Mouse (Mus musculus): ENCODE results near the gene Triobp. TPM values are rescaled to one million over a fixed set of nuclear protein-coding genes. Genes with fewer than 3 reads are reported as not detected.

Triobp gene
- polyA plus RNA-seq, 1 experiment from 2014 or later = 41.1 TPM

- no peaks in the 10 kb centered on the region for H3K27me3 ChIP-seq (ENCODE audit: control insufficient read depth, insufficient read depth, low read length)
- no peak overlapping the region for H3K27ac ChIP-seq (replicated peaks in 1 of 2; ENCODE audit: control insufficient read depth in 1 of 2, insufficient read depth in 1 of 2, low read depth in 2 of 2, low read length in 2 of 2)
- H3K9me3 ChIP-seq (ENCODE audit: control insufficient read depth, low read length) = no peaks in the 10 kb centered on the region
- H3K4me1 ChIP-seq (ENCODE audit: control insufficient read depth in 2 of 2, insufficient read depth in 2 of 2, low read length in 2 of 2) = peaks cover 0 to 3% of the 10 kb centered on the region in 2 experiments; a peak in 2 of 4 replicates
- H3K36me3 ChIP-seq (ENCODE audit: control insufficient read depth, insufficient read depth, low read length) = peaks cover 84% of the 10 kb centered on the region
- 78% methylated on average over 7 of the region's 7 CpGs for WGBS
- H3K4me3 ChIP-seq (ENCODE audit: control insufficient read depth in 1 of 2, insufficient read depth in 1 of 2, low read depth in 1 of 2, low read length in 2 of 2) = no peak overlapping the region
- no peak for ATAC-seq (ENCODE audit: insufficient number of reproducible peaks, insufficient read depth, low FRiP score, low read depth)
- no peak overlapping the region for H3K4me2 ChIP-seq (ENCODE audit: low read length)
- no peak overlapping the region for H3K9ac ChIP-seq (ENCODE audit: low read length)
Measured at GRCm38 (mm10) chr15:78908399-78908798, 39.1 kb upstream of the Triobp start.

GRCm38 (mm10) chr15:78908982-78909381, 38.5 kb upstream of the Triobp start:
- peaks cover 78% of the 10 kb centered on the region for H3K36me3 ChIP-seq (ENCODE audit: control insufficient read depth, insufficient read depth, low read length)
- no peak overlapping the region for H3K4me3 ChIP-seq (ENCODE audit: control insufficient read depth in 1 of 2, insufficient read depth in 1 of 2, low read depth in 1 of 2, low read length in 2 of 2)
- H3K9ac ChIP-seq (ENCODE audit: low read length) = no peak overlapping the region
- H3K4me2 ChIP-seq (ENCODE audit: low read length) = no peak overlapping the region
- H3K27me3 ChIP-seq (ENCODE audit: control insufficient read depth, insufficient read depth, low read length) = no peaks in the 10 kb centered on the region
- no peaks in the 10 kb centered on the region for H3K9me3 ChIP-seq (ENCODE audit: control insufficient read depth, low read length)
- H3K27ac ChIP-seq (replicated peaks in 1 of 2; ENCODE audit: control insufficient read depth in 1 of 2, insufficient read depth in 1 of 2, low read depth in 2 of 2, low read length in 2 of 2) = no peak overlapping the region
- WGBS = 74% methylated on average over 8 of the region's 8 CpGs
- no peak for ATAC-seq (ENCODE audit: insufficient number of reproducible peaks, insufficient read depth, low FRiP score, low read depth)
- H3K4me1 ChIP-seq (ENCODE audit: control insufficient read depth in 2 of 2, insufficient read depth in 2 of 2, low read length in 2 of 2) = peaks cover 0 to 3% of the 10 kb centered on the region in 2 experiments; a peak in 2 of 4 replicates

- no peak overlapping the region for H3K27ac ChIP-seq (replicated peaks in 1 of 2; ENCODE audit: control insufficient read depth in 1 of 2, insufficient read depth in 1 of 2, low read depth in 2 of 2, low read length in 2 of 2)
- H3K4me2 ChIP-seq (ENCODE audit: low read length) = no peak overlapping the region
- no peaks in the 10 kb centered on the region for H3K27me3 ChIP-seq (ENCODE audit: control insufficient read depth, insufficient read depth, low read length)
- peaks cover 47% of the 10 kb centered on the region for H3K36me3 ChIP-seq (ENCODE audit: control insufficient read depth, insufficient read depth, low read length)
- no peaks in the 10 kb centered on the region for H3K9me3 ChIP-seq (ENCODE audit: control insufficient read depth, low read length)
- H3K9ac ChIP-seq (ENCODE audit: low read length) = no peak overlapping the region
- ATAC-seq (ENCODE audit: insufficient number of reproducible peaks, insufficient read depth, low FRiP score, low read depth) = no peak
- H3K4me1 ChIP-seq (ENCODE audit: control insufficient read depth in 2 of 2, insufficient read depth in 2 of 2, low read length in 2 of 2) = peaks cover 10 to 20% of the 10 kb centered on the region in 2 experiments; a peak in 3 of 4 replicates
- no peak overlapping the region for H3K4me3 ChIP-seq (ENCODE audit: control insufficient read depth in 1 of 2, insufficient read depth in 1 of 2, low read depth in 1 of 2, low read length in 2 of 2)
- WGBS = 37% methylated on average over 9 of the region's 9 CpGs
Measured at GRCm38 (mm10) chr15:78912040-78912439, 35.5 kb upstream of the Triobp start.

- peak within 1 kb of the TSS; percentile 80 for H3K9ac ChIP-seq (ENCODE audit: low read length)
- peak; percentile 89 for ATAC-seq (ENCODE audit: insufficient number of reproducible peaks, insufficient read depth, low FRiP score, low read depth)
- H3K27me3 ChIP-seq (ENCODE audit: control insufficient read depth, insufficient read depth, low read length) = no peaks in the 10 kb centered on the region
- H3K27ac ChIP-seq (replicated peaks in 1 of 2; ENCODE audit: control insufficient read depth in 1 of 2, insufficient read depth in 1 of 2, low read depth in 2 of 2, low read length in 2 of 2) = peak within 1 kb of the TSS; percentile 78 to 84
- H3K4me3 ChIP-seq (ENCODE audit: control insufficient read depth in 1 of 2, insufficient read depth in 1 of 2, low read depth in 1 of 2, low read length in 2 of 2) = peak within 1 kb of the TSS; percentile 66 to 79
- no peaks in the 10 kb centered on the region for H3K9me3 ChIP-seq (ENCODE audit: control insufficient read depth, low read length)
- WGBS = under 1% methylated on average over 49 of the region's 51 CpGs
- peaks cover 42% of the 10 kb centered on the region for H3K36me3 ChIP-seq (ENCODE audit: control insufficient read depth, insufficient read depth, low read length)
- H3K4me1 ChIP-seq (ENCODE audit: control insufficient read depth in 2 of 2, insufficient read depth in 2 of 2, low read length in 2 of 2) = peaks cover 10 to 20% of the 10 kb centered on the region in 2 experiments; a peak in 3 of 4 replicates
- peak within 1 kb of the TSS; percentile 98 for H3K4me2 ChIP-seq (ENCODE audit: low read length)
Measured at GRCm38 (mm10) chr15:78913632-78914090, 33.9 kb upstream of the Triobp start, which contains the start of gene Pdxp. Pdxp (plus strand) TSS chr15:78913919.

- under 1% methylated on average over 86 of the region's 87 CpGs for WGBS
Measured at GRCm38 (mm10) chr15:78914091-78914822, 33.3 kb upstream of the Triobp start.

GRCm38 (mm10) chr15:78914823-78915659, 32.5 kb upstream of the Triobp start:
- peak overlapping the region; percentile 98 for H3K4me2 ChIP-seq (ENCODE audit: low read length)
- peak overlapping the region; percentile 66 to 79 for H3K4me3 ChIP-seq (ENCODE audit: control insufficient read depth in 1 of 2, insufficient read depth in 1 of 2, low read depth in 1 of 2, low read length in 2 of 2)
- H3K36me3 ChIP-seq (ENCODE audit: control insufficient read depth, insufficient read depth, low read length) = peaks cover 35% of the 10 kb centered on the region
- H3K27ac ChIP-seq (replicated peaks in 1 of 2; ENCODE audit: control insufficient read depth in 1 of 2, insufficient read depth in 1 of 2, low read depth in 2 of 2, low read length in 2 of 2) = no peak overlapping the region
- peaks cover 10 to 20% of the 10 kb centered on the region in 2 experiments; a peak in 3 of 4 replicates for H3K4me1 ChIP-seq (ENCODE audit: control insufficient read depth in 2 of 2, insufficient read depth in 2 of 2, low read length in 2 of 2)
- H3K27me3 ChIP-seq (ENCODE audit: control insufficient read depth, insufficient read depth, low read length) = no peaks in the 10 kb centered on the region
- WGBS = 51% methylated on average over 8 of the region's 8 CpGs
- ATAC-seq (ENCODE audit: insufficient number of reproducible peaks, insufficient read depth, low FRiP score, low read depth) = no peak
- H3K9ac ChIP-seq (ENCODE audit: low read length) = peak overlapping the region; percentile 80
- H3K9me3 ChIP-seq (ENCODE audit: control insufficient read depth, low read length) = no peaks in the 10 kb centered on the region

More at GRCm38 (mm10) chr15:78914091-78914822, 33.3 kb upstream of the Triobp start:
- Histone ChIP-seq H3K9me3 (ENCODE audit: control insufficient read depth, low read length) (no peaks in the 10 kb centered on the region), H3K4me2 (ENCODE audit: low read length) (peak overlapping the region; percentile 98), H3K36me3 (ENCODE audit: control insufficient read depth, insufficient read depth, low read length) (peaks cover 40% of the 10 kb centered on the region), H3K27ac (replicated peaks in 1 of 2; ENCODE audit: control insufficient read depth in 1 of 2, insufficient read depth in 1 of 2, low read depth in 2 of 2, low read length in 2 of 2) (peak overlapping the region; percentile 78 to 84), H3K27me3 (ENCODE audit: control insufficient read depth, insufficient read depth, low read length) (no peaks in the 10 kb centered on the region), H3K4me3 (ENCODE audit: control insufficient read depth in 1 of 2, insufficient read depth in 1 of 2, low read depth in 1 of 2, low read length in 2 of 2) (peak overlapping the region; percentile 66 to 79), H3K4me1 (ENCODE audit: control insufficient read depth in 2 of 2, insufficient read depth in 2 of 2, low read length in 2 of 2) (peaks cover 10 to 20% of the 10 kb centered on the region in 2 experiments; a peak in 3 of 4 replicates), H3K9ac (ENCODE audit: low read length) (peak overlapping the region; percentile 80)
- ATAC-seq (ENCODE audit: insufficient number of reproducible peaks, insufficient read depth, low FRiP score, low read depth) = peak; percentile 28

GRCm38 (mm10) chr15:78915660-78916017, 31.9 kb upstream of the Triobp start:
- H3K27ac ChIP-seq (replicated peaks in 1 of 2; ENCODE audit: control insufficient read depth in 1 of 2, insufficient read depth in 1 of 2, low read depth in 2 of 2, low read length in 2 of 2) = no peak overlapping the region
- H3K9ac ChIP-seq (ENCODE audit: low read length) = no peak overlapping the region
- no peak overlapping the region; a peak in 1 of 4 replicates for H3K4me3 ChIP-seq (ENCODE audit: control insufficient read depth in 1 of 2, insufficient read depth in 1 of 2, low read depth in 1 of 2, low read length in 2 of 2)
- no peaks in the 10 kb centered on the region for H3K27me3 ChIP-seq (ENCODE audit: control insufficient read depth, insufficient read depth, low read length)
- peaks cover 29% of the 10 kb centered on the region for H3K36me3 ChIP-seq (ENCODE audit: control insufficient read depth, insufficient read depth, low read length)
- peak overlapping the region; percentile 98 for H3K4me2 ChIP-seq (ENCODE audit: low read length)
- ATAC-seq (ENCODE audit: insufficient number of reproducible peaks, insufficient read depth, low FRiP score, low read depth) = no peak
- 6% methylated on average over 8 of the region's 8 CpGs for WGBS
- no peaks in the 10 kb centered on the region for H3K9me3 ChIP-seq (ENCODE audit: control insufficient read depth, low read length)
- peaks cover 10 to 20% of the 10 kb centered on the region in 2 experiments; a peak in 3 of 4 replicates for H3K4me1 ChIP-seq (ENCODE audit: control insufficient read depth in 2 of 2, insufficient read depth in 2 of 2, low read length in 2 of 2)

Measured in heart, embryonic 14.5 days (tissue).